ENCODE assay signal across 11 mouse cellular contexts in the genomic region with DNA sequence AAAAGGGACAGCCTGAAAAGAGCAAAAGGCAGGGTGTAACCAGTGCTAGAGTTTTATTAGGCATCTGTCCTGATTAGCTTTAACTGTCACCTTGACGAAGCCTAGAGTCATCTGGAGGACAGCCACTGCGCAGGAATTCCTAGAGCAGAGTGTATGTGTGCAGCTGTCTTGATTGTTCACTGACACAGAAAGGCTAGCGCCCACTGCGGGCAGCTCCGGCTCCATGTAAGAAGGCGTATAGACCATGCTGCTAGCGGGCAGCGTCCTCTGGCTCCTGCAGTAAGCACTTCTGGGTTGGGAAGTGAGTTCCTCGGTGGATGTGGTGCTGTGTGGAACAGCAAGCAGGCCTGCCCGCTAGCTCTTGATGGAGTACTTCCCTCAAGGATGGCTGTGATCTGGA.
DNase-seq lines count a peak whose midpoint lies in the region; ATAC-seq lines count a peak whose summit lies in the region.
"Had no signal": no experiment of that assay in that cellular context is flagged by ENCODE, and none has a peak within 500 bp of the region (broad histone marks: within the 10 kb centered on the region; RNA-seq: fewer than 3 reads in every experiment).

No protein-coding gene starts in this region.

- no peaks in the 10 kb centered on the region for H3K36me3 ChIP-seq in liver, embryonic 12.5 days
- H3K36me3 ChIP-seq in embryonic facial prominence, embryonic 14.5 days (ENCODE audit: control insufficient read depth, insufficient read depth, low read length) = no peaks in the 10 kb centered on the region
- H3K36me3 ChIP-seq in neural tube, embryonic 14.5 days (ENCODE audit: control insufficient read depth, insufficient read depth, low read length) = no peaks in the 10 kb centered on the region

- DNase-seq in liver = peak; percentile 31
- peak; percentile 51 for DNase-seq in embryonic facial prominence, embryonic 14.5 days (ENCODE audit: low spot score)
- peak; percentile 45 for DNase-seq in heart, postnatal 4 days
- DNase-seq in frontal cortex, postnatal 25 days (ENCODE audit: low spot score in 2 of 2) = no peak
- no peak for DNase-seq in adrenal gland, postnatal 25 days
- DNase-seq: adrenal gland, postnatal 14 days; gastrocnemius, postnatal 10 days; kidney, postnatal 36 days; thymus, postnatal 14 days had no signal

- no peak overlapping the region for H3K27ac ChIP-seq in liver, embryonic 12.5 days
- H3K27ac ChIP-seq in embryonic facial prominence, embryonic 14.5 days (replicated peaks; ENCODE audit: low read depth, low read length) = no peak overlapping the region
- H3K27ac ChIP-seq in neural tube, embryonic 14.5 days (ENCODE audit: low read depth, low read length) = peak overlapping the region; percentile 46

- WGBS in liver, embryonic 12.5 days (ENCODE audit: insufficient replicate concordance) = 78% methylated on average over 10 of the region's 10 CpGs
- WGBS in embryonic facial prominence, embryonic 14.5 days = 74% methylated on average over 10 of the region's 10 CpGs
- WGBS in neural tube, embryonic 14.5 days = 55% methylated on average over 10 of the region's 10 CpGs

- H3K4me1 ChIP-seq in liver, embryonic 12.5 days = peaks cover 80% of the 10 kb centered on the region
- H3K4me1 ChIP-seq in embryonic facial prominence, embryonic 14.5 days (ENCODE audit: control insufficient read depth, insufficient read depth, low read length) = peaks cover 9% of the 10 kb centered on the region
- peaks cover 26% of the 10 kb centered on the region for H3K4me1 ChIP-seq in neural tube, embryonic 14.5 days (ENCODE audit: control insufficient read depth, insufficient read depth, low read length)

- no peaks in the 10 kb centered on the region for H3K27me3 ChIP-seq in liver, embryonic 12.5 days (replicated peaks)
- no peaks in the 10 kb centered on the region for H3K27me3 ChIP-seq in embryonic facial prominence, embryonic 14.5 days (replicated peaks; ENCODE audit: control insufficient read depth, insufficient read depth, low read length)
- no peaks in the 10 kb centered on the region for H3K27me3 ChIP-seq in neural tube, embryonic 14.5 days (ENCODE audit: control insufficient read depth, insufficient read depth, low read length)

- H3K4me2 ChIP-seq in liver, embryonic 12.5 days = no peak overlapping the region
- H3K4me2 ChIP-seq in embryonic facial prominence, embryonic 14.5 days (ENCODE audit: low read depth, low read length) = no peak overlapping the region
- H3K4me2 ChIP-seq in neural tube, embryonic 14.5 days (ENCODE audit: low read depth, low read length) = no peak overlapping the region

- H3K9me3 ChIP-seq in liver, embryonic 12.5 days (replicated peaks) = no peaks in the 10 kb centered on the region
- no peaks in the 10 kb centered on the region for H3K9me3 ChIP-seq in embryonic facial prominence, embryonic 14.5 days (ENCODE audit: control insufficient read depth, low read length)
- no peaks in the 10 kb centered on the region for H3K9me3 ChIP-seq in neural tube, embryonic 14.5 days (ENCODE audit: control insufficient read depth, low read length)

- H3K4me3 ChIP-seq in liver, embryonic 12.5 days = no peak overlapping the region
- H3K4me3 ChIP-seq in embryonic facial prominence, embryonic 14.5 days (ENCODE audit: low read depth, low read length) = no peak overlapping the region
- no peak overlapping the region for H3K4me3 ChIP-seq in neural tube, embryonic 14.5 days (ENCODE audit: low read depth, low read length)

- no peak overlapping the region for H3K9ac ChIP-seq in liver, embryonic 12.5 days
- no peak overlapping the region for H3K9ac ChIP-seq in embryonic facial prominence, embryonic 14.5 days (ENCODE audit: low read depth, low read length)
- H3K9ac ChIP-seq in neural tube, embryonic 14.5 days (replicated peaks; ENCODE audit: low read depth, low read length) = no peak overlapping the region

- ATAC-seq in liver, embryonic 12.5 days = no peak
- ATAC-seq in embryonic facial prominence, embryonic 14.5 days (ENCODE audit: low read depth) = no peak
- peak; percentile 21; the same call in 1 of the 2 replicates for ATAC-seq in neural tube, embryonic 14.5 days (ENCODE audit: low read depth)

Comparison
In these comparisons a context has a peak if more than half of its experiments do, and no peak if none do; other contexts are left out.
1. DNase-seq: peak in liver (single experiment), embryonic facial prominence, embryonic 14.5 days (single experiment) and heart, postnatal 4 days (single experiment); none in frontal cortex, postnatal 25 days (0 of 2) and adrenal gland, postnatal 25 days (single experiment).